Mouse (Mus musculus) adrenal gland, postnatal 4 days (tissue): ENCODE data around the gene Lrrc47. TPM values are rescaled to one million over a fixed set of nuclear protein-coding genes. Genes with fewer than 3 reads are reported as not detected.

Experiments used
- total RNA-seq, 2 experiments: library from RNA; stranded (reverse); gene quantifications; 2 replicates each; pipeline ENCODE4 v1.2.3; 2021

The Lrrc47 gene
- total RNA-seq, 2 experiments from 2014 or later, result 64.2 to 65.6 TPM

Other genes with a start within 250 kb of the Lrrc47 start
- 10 to 100 TPM; 25.1 to 26.9 TPM for gene A430005L14Rik, start 54.5 kb upstream of the Lrrc47 start, total RNA-seq
- gene Dffb, start 36.6 kb upstream of the Lrrc47 start, total RNA-seq, result 10 to 100 TPM; 13.8 TPM
- gene Cep104, start 36.5 kb upstream of the Lrrc47 start, total RNA-seq, result 10 to 100 TPM; 22.1 to 23.1 TPM
- gene Smim1, start 14.5 kb downstream of the Lrrc47 start, total RNA-seq, result 10 to 100 TPM; 62.0 to 63.3 TPM
- gene Ccdc27, start 30.9 kb downstream of the Lrrc47 start, total RNA-seq, result under 1 TPM in 1 of 2 experiments, not detected in 1; 0.20 TPM
- gene Trp73, start 128.5 kb downstream of the Lrrc47 start, total RNA-seq, result under 1 TPM in 1 of 2 experiments, not detected in 1; 0.11 TPM
- 10 to 100 TPM; 17.8 to 18.7 TPM for gene Wrap73, start 130.6 kb downstream of the Lrrc47 start, total RNA-seq
- gene Tprgl, start 148.9 kb downstream of the Lrrc47 start, total RNA-seq, result 100 to 1,000 TPM; 137 to 140 TPM
- 10 to 100 TPM; 18.0 to 19.6 TPM for gene Megf6, start 159.0 kb downstream of the Lrrc47 start, total RNA-seq